Mouse (Mus musculus) embryonic facial prominence, embryonic 13.5 days (tissue): Measurements from ENCODE around the gene Grhl3. TPM values are rescaled to one million over a fixed set of nuclear protein-coding genes. Genes with fewer than 3 reads are reported as not detected.
A peak's percentile ranks its signal among the peaks of the same experiment; 100 is the strongest.
"Not testable (repeated sequence)": the region's sequence is repeated elsewhere in the genome, so short reads cannot be mapped to it uniquely, and the experiment has no call there.

ENCODE experiments used
- ATAC-seq: fragments of 200-750 bp; cut with Nextera tagmentation; 2 replicates; pipeline ENCODE4 v1.8.0; 2017; ENCODE audit warnings: low read depth; ENCODE audit not compliant: insufficient number of reproducible peaks, insufficient read depth, low FRiP score, low TSS enrichment
- H3K27ac ChIP-seq: fragments of 300-500 bp; sonication (generic); 2 replicates; pipeline ENCODE4 v1.5.1; 2015; ENCODE audit warnings: moderate library complexity, mild to moderate bottlenecking, inconsistent platforms
- H3K27me3 ChIP-seq: fragments of 300-500 bp; sonication (generic); 2 replicates; pipeline ENCODE4 v1.6.1; 2015; ENCODE audit warnings: mild to moderate bottlenecking, inconsistent platforms
- H3K36me3 ChIP-seq: fragments of 300-500 bp; sonication (generic); 2 replicates; pipeline ENCODE4 v1.6.1; 2015; ENCODE audit warnings: mild to moderate bottlenecking, inconsistent platforms
- H3K4me1 ChIP-seq: fragments of 300-500 bp; sonication (generic); 2 replicates; pipeline ENCODE4 v1.6.1; 2015; ENCODE audit warnings: inconsistent platforms
- H3K4me2 ChIP-seq: fragments of 300-500 bp; sonication (generic); 2 replicates; pipeline ENCODE4 v1.6.1; 2015; ENCODE audit warnings: moderate library complexity, mild to moderate bottlenecking, inconsistent platforms
- H3K4me3 ChIP-seq: fragments of 300-500 bp; sonication (generic); 2 replicates; pipeline ENCODE4 v1.5.1; 2015; ENCODE audit warnings: mild to moderate bottlenecking, inconsistent platforms
- H3K9ac ChIP-seq: fragments of 300-500 bp; sonication (generic); 2 replicates; pipeline ENCODE4 v1.6.1; 2015; ENCODE audit warnings: mild to moderate bottlenecking, inconsistent platforms
- H3K9me3 ChIP-seq: fragments of 300-500 bp; sonication (generic); 2 replicates; pipeline ENCODE4 v1.6.1; 2016; ENCODE audit warnings: inconsistent platforms
- WGBS: fragments of 180-500 bp; shearing (Covaris S2); methylation state at CpG from one replicate; pipeline ENCODE4 v1.1.7; 2015; ENCODE audit warnings: mixed read lengths; 5-methylcytosine and 5-hydroxymethylcytosine counted together
- polyA plus RNA-seq: library from polyadenylated mRNA; unstranded; fragments of >200 nt; fragmentation: Nextera tagmentation; extraction: Ambion mirVana; gene quantifications from 2 replicates; pipeline ENCODE4 v1.2.1, GENCODE M21; 2015

Gene Grhl3
- polyA plus RNA-seq = 25.3 and 26.0 TPM in 2 replicates

DNA sequence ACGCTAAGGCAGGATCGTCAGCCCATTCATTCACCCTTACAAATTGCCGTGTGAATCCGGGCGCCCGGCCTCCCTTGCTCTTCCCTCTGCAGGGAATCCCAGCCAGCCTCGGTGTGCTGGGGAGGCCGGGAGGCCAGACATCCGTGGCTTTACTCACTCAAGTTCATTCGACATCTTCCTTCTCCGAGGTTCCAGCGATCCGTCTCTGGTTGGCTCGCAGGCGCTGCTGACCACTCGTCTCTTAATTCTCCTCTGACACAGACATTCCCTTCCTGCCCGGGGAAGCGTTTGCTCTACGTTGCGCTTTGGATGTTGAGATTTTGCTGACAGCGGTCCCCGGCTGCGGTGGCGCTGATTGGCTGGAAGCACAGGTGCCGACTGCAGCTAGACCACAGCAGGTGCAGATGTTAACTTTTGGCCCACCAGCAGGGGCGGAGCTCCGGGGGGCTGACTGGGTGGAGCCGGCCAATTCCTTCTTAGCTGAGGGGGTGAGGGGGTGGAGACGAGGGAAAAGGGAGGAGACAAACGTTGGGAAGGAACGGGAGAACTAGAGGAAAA, at the start of gene Grhl3:
Gene Grhl3 (minus strand): TSS at position 380 of the 558 bp plus-strand sequence.
- ATAC-seq = no peak
- WGBS = 1% methylated on average over 31 of the region's 31 CpGs
- Histone ChIP-seq H3K4me2 (peak within 1 kb of the TSS; percentile 62), H3K27ac (peak within 1 kb of the TSS; percentile 48; the same call in 1 of the 2 replicates), H3K4me1 (peaks cover 57% of the 10 kb centered on the region), H3K9ac (0 out of 2 replicates have a peak within 1 kb of the TSS, but pooled peaks have one; percentile 27), H3K36me3 (no peaks in the 10 kb centered on the region), H3K4me3 (peak within 1 kb of the TSS; percentile 37), H3K27me3 (peaks cover 74% of the 10 kb centered on the region), H3K9me3 (no peaks in the 10 kb centered on the region)

DNA sequence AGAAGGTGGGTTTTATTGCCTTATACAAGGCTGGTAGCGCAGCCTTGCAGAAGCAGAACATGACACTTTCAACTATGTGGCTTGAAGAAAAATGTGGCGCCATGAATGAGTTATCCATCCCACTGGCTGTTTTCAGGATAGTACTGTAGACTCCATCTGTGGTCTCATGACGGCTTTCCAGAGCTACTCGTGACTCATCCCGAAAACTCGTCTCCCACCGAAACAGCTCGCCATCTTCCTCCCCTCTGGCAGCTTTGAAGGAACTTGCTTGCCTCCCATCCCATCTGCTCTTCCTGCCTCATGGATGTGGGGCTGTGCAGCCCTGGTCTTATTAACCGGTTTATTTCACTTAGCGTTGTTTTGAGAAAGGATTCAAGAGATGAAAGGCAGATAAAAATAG, 48.9 kb upstream of the Grhl3 start:
- Histone ChIP-seq H3K27ac (no peak overlapping the region), H3K9me3 (no peaks in the 10 kb centered on the region), H3K9ac (no peak overlapping the region), H3K4me2 (no peak overlapping the region), H3K4me1 (peaks cover 18% of the 10 kb centered on the region), H3K4me3 (no peak overlapping the region), H3K27me3 (peaks cover 6% of the 10 kb centered on the region; the same call in 1 of the 2 replicates), H3K36me3 (no peaks in the 10 kb centered on the region)
- 89% methylated on average over 10 of the region's 10 CpGs for WGBS
- ATAC-seq = no peak

DNA sequence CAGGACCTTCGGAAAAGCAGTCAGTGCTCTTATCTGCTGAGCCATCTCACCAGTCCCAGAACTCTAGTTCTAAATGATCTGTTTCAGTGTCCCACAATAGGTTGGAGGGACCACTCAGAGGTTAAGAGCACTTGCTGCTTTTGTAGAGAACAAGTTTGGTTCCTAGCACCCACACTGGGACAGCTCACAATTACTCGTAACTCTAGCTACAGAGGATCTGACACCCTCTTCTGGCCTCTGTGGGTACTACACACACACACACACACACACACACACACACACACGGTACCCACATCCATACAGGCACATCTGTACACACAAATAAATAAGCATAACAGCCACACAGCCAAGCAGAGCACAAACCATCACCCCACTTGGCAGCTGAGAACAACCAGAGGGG, 47.0 kb upstream of the Grhl3 start:
- Histone ChIP-seq H3K9ac (no peak overlapping the region), H3K4me3 (no peak overlapping the region), H3K4me1 (peaks cover 18% of the 10 kb centered on the region), H3K9me3 (no peaks in the 10 kb centered on the region), H3K27me3 (peaks cover 8% of the 10 kb centered on the region; the same call in 1 of the 2 replicates), H3K27ac (no peak overlapping the region), H3K4me2 (no peak overlapping the region), H3K36me3 (no peaks in the 10 kb centered on the region)
- no peak for ATAC-seq
- WGBS = 88% methylated on average over 3 of the region's 3 CpGs

DNA sequence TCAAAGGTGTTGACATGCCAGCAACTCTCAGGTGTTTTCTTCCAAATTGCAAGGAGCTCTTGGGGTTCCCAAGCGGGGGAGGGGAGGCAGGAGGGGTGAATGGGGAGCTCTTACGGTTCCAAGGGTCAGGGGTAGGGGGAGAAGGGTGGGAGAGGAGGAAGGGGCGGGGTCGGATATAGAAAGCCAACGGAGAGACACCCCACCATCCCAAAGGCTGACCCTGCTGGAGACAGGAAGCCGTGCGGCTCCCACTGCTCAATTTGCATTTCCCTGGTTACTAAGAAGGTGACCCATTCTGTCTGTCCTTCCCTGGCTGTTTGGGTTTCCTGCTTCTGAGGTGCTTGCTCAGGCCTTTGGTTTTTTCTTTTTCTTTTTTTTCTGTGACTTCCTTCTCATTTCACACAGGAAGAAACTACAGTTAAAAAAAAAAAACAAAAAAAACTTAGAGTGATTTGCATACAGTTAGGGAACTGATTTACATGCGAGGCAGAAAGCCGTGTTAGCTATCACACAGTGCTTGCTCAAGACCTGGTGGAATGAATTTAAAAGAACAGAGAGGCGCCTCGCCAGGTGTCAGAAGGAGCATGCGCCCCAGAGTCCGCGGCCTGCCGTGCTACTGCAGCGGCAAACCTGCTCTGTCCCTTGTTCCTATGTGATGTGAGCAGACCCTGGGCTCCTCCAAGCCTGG, 44.5 kb upstream of the Grhl3 start:
- H3K27me3 ChIP-seq = peaks cover 8% of the 10 kb centered on the region; the same call in 1 of the 2 replicates
- no peak overlapping the region for H3K9ac ChIP-seq
- no peaks in the 10 kb centered on the region for H3K36me3 ChIP-seq
- H3K4me2 ChIP-seq = peak overlapping the region; percentile 35
- peaks cover 11% of the 10 kb centered on the region; the same call in 1 of the 2 replicates for H3K4me1 ChIP-seq
- ATAC-seq = no peak
- no peak overlapping the region for H3K4me3 ChIP-seq
- H3K27ac ChIP-seq = no peak overlapping the region
- 9% methylated on average over 16 of the region's 16 CpGs for WGBS
- H3K9me3 ChIP-seq = no peaks in the 10 kb centered on the region

DNA sequence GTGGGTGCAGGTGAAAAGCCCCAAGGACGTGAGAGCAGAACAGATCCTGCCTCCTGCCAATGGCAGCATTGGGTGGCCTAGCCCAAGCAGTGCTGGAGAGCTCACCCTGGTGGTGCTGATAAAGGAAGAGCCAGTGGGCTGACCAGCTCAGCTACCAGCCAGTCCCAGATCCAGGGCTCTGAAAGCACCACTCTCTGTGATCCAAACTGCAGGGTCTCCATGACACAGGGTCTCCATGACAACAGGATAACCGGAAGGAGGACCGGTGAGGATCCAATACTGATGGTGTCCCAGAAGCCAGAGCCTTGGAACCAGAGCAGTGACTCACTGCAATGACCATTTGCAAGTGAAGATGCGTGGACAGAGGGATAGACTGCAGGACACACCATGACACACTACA, 43.6 kb upstream of the Grhl3 start:
- Histone ChIP-seq H3K27me3 (peaks cover 8% of the 10 kb centered on the region; the same call in 1 of the 2 replicates), H3K36me3 (no peaks in the 10 kb centered on the region), H3K4me3 (no peak overlapping the region), H3K4me2 (no peak overlapping the region), H3K27ac (no peak overlapping the region), H3K9ac (no peak overlapping the region), H3K9me3 (no peaks in the 10 kb centered on the region), H3K4me1 (peaks cover 9% of the 10 kb centered on the region; the same call in 1 of the 2 replicates)
- ATAC-seq = no peak
- WGBS = 42% methylated on average over 4 of the region's 4 CpGs

DNA sequence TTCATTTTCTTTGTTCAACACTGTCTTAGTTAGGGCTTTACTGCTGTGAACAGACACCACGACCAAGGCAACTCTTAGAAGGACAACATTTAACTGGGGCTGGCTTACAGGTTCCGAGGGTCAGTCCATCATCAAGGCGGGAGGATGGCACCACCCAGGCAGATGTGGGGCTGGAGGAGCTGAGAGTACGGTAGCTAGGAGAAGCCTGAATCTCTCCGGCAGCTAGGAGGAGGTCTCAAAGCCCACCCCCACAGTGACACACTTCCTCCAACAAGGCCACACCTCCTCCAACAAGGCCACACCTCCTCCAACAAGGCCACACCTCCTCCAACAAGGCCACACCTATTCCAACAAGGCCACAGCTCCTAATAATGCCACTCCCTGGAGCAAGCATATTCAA, 41.9 kb upstream of the Grhl3 start:
- not testable (repeated sequence) for H3K4me3 ChIP-seq
- WGBS = 62% methylated on average over 5 of the region's 5 CpGs

GRCm38 (mm10) chr4:135609986-135610385, 36.6 kb upstream of the Grhl3 start:
- Histone ChIP-seq H3K4me2 (no peak overlapping the region), H3K27me3 (no peaks in the 10 kb centered on the region), H3K9me3 (peaks cover 15% of the 10 kb centered on the region), H3K9ac (no peak overlapping the region), H3K4me1 (no peaks in the 10 kb centered on the region), H3K27ac (no peak overlapping the region), H3K4me3 (no peak overlapping the region), H3K36me3 (no peaks in the 10 kb centered on the region)
- WGBS = 74% methylated on average over 2 of the region's 2 CpGs
- no peak for ATAC-seq

More for the DNA sequence above, 41.9 kb upstream of the Grhl3 start:
- H3K27ac ChIP-seq, H3K4me1 ChIP-seq, H3K4me2 ChIP-seq, H3K27me3 ChIP-seq, H3K9ac ChIP-seq, H3K36me3 ChIP-seq, ATAC-seq: not testable (repeated sequence)
- H3K9me3 ChIP-seq = peaks cover 15% of the 10 kb centered on the region

DNA sequence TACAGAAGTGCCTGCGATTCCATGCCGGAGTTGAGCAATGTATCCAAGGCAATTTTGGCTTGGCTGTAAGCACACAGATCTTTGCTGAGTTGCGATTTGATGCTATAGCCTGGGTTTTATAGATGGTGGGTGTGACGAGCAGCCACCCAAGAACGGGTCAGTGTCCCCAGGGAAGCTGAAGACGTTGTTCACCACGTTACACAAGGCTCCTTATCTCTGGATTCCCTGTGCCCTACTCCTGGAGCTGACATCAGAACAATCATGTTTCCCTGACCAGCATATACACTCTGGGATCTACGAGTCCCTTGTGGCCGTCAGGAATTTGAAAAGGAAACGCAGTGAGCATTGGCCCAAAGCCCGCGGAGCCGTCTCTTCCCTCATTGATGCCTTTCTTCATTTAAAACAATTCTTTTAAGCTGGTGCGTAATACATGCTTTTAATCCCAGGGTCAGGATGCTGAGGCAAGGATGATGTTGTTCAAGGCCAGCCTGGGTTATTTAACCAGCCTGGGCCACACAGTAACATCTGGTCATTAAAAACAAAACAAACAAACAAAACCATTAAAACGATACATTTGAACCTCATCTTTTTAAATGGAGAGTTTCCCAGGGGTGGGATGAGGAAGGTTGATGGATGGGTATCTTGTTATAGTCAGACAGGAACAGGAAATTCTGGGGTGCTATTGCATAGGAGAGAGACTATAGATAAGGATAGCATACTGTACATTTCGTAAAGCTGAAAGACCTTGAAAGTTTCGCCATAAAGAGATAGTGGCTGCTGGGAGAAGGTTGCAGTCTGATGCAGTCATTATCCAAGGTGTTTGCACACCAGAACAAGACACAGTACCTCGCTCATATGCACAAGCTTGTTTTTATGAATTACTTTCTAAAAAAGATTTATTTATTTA, 34.8 kb upstream of the Grhl3 start:
- Histone ChIP-seq H3K9me3 (peaks cover 15% of the 10 kb centered on the region), H3K9ac (no peak overlapping the region), H3K4me3 (no peak overlapping the region), H3K27ac (no peak overlapping the region), H3K4me1 (no peaks in the 10 kb centered on the region), H3K36me3 (no peaks in the 10 kb centered on the region), H3K27me3 (no peaks in the 10 kb centered on the region), H3K4me2 (no peak overlapping the region)
- no peak for ATAC-seq
- 77% methylated on average over 18 of the region's 18 CpGs for WGBS

- Histone ChIP-seq H3K9me3 (peaks cover 9% of the 10 kb centered on the region), H3K36me3 (no peaks in the 10 kb centered on the region), H3K4me2 (no peak overlapping the region), H3K27ac (no peak overlapping the region), H3K27me3 (no peaks in the 10 kb centered on the region), H3K4me1 (no peaks in the 10 kb centered on the region), H3K9ac (no peak overlapping the region), H3K4me3 (no peak overlapping the region)
- ATAC-seq = no peak
- WGBS = 85% methylated on average over 7 of the region's 7 CpGs
Observed at GRCm38 (mm10) chr4:135606271-135606670, 32.8 kb upstream of the Grhl3 start.

- Histone ChIP-seq H3K36me3 (no peaks in the 10 kb centered on the region), H3K9me3 (no peaks in the 10 kb centered on the region), H3K4me3 (no peak overlapping the region), H3K27me3 (no peaks in the 10 kb centered on the region), H3K4me2 (no peak overlapping the region), H3K9ac (no peak overlapping the region), H3K27ac (no peak overlapping the region), H3K4me1 (peaks cover 9% of the 10 kb centered on the region)
- no peak for ATAC-seq
- 86% methylated on average over 3 of the region's 3 CpGs for WGBS
Observed at GRCm38 (mm10) chr4:135601530-135601929, 28.1 kb upstream of the Grhl3 start.

- no peaks in the 10 kb centered on the region for H3K9me3 ChIP-seq
Observed at GRCm38 (mm10) chr4:135599497-135600182, 26.2 kb upstream of the Grhl3 start.

More at GRCm38 (mm10) chr4:135599497-135600182, 26.2 kb upstream of the Grhl3 start:
- Histone ChIP-seq H3K27ac (no peak overlapping the region), H3K4me2 (no peak overlapping the region), H3K36me3 (no peaks in the 10 kb centered on the region), H3K27me3 (no peaks in the 10 kb centered on the region), H3K4me1 (peaks cover 21% of the 10 kb centered on the region), H3K4me3 (no peak overlapping the region), H3K9ac (no peak overlapping the region)
- no peak for ATAC-seq
- 79% methylated on average over 7 of the region's 7 CpGs for WGBS
